Mouse (Mus musculus) midbrain, embryonic 15.5 days (tissue): ENCODE measurements around the gene Zfpl1. TPM values are rescaled to one million over a fixed set of nuclear protein-coding genes. Genes with fewer than 3 reads are reported as not detected.

Experiments used
- ATAC-seq: fragments of 200-750 bp; cut with Nextera tagmentation; replicated peaks from 2 replicates; pipeline ENCODE4 v1.8.0; 2017; ENCODE audit warnings: moderate TSS enrichment
- H3K27ac ChIP-seq: fragments of 300-500 bp; sonication (generic); 2 replicates; pipeline ENCODE4 v1.5.1; 2015; ENCODE audit warnings: mild to moderate bottlenecking, inconsistent platforms
- H3K27me3 ChIP-seq: fragments of 300-500 bp; sonication (generic); replicated peaks from 2 replicates; pipeline ENCODE4 v1.6.1; 2015; ENCODE audit warnings: inconsistent platforms
- H3K36me3 ChIP-seq: fragments of 300-500 bp; sonication (generic); replicated peaks from 2 replicates; pipeline ENCODE4 v1.6.1; 2015; ENCODE audit warnings: inconsistent platforms
- H3K4me1 ChIP-seq: fragments of 300-500 bp; sonication (generic); 2 replicates; pipeline ENCODE4 v1.6.1; 2015; ENCODE audit warnings: inconsistent platforms
- H3K4me2 ChIP-seq: fragments of 300-500 bp; sonication (generic); 2 replicates; pipeline ENCODE4 v1.6.1; 2015; ENCODE audit warnings: inconsistent platforms, mild to moderate bottlenecking, moderate library complexity
- H3K4me3 ChIP-seq: fragments of 300-500 bp; sonication (generic); 2 replicates; pipeline ENCODE4 v1.5.1; 2015; ENCODE audit warnings: mild to moderate bottlenecking, inconsistent platforms
- H3K9ac ChIP-seq: fragments of 300-500 bp; sonication (generic); 2 replicates; pipeline ENCODE4 v1.6.1; 2015; ENCODE audit warnings: mild to moderate bottlenecking, inconsistent platforms
- H3K9me3 ChIP-seq: fragments of 300-500 bp; sonication (generic); 2 replicates; pipeline ENCODE4 v1.6.1; 2016; ENCODE audit warnings: inconsistent platforms
- WGBS: fragments of 180-500 bp; shearing (Covaris S2); methylation state at CpG from one replicate; pipeline ENCODE4 v1.1.7; 2015; ENCODE audit warnings: mixed read lengths; 5-methylcytosine and 5-hydroxymethylcytosine counted together
- polyA plus RNA-seq: library from polyadenylated mRNA; unstranded; fragments of >200 nt; fragmentation: Nextera tagmentation; extraction: Ambion mirVana; gene quantifications from 2 replicates; pipeline ENCODE4 v1.2.1, GENCODE M21; 2015

The Zfpl1 gene
- polyA plus RNA-seq, 1 experiment from 2014 or later: 86.8 TPM

DNA sequence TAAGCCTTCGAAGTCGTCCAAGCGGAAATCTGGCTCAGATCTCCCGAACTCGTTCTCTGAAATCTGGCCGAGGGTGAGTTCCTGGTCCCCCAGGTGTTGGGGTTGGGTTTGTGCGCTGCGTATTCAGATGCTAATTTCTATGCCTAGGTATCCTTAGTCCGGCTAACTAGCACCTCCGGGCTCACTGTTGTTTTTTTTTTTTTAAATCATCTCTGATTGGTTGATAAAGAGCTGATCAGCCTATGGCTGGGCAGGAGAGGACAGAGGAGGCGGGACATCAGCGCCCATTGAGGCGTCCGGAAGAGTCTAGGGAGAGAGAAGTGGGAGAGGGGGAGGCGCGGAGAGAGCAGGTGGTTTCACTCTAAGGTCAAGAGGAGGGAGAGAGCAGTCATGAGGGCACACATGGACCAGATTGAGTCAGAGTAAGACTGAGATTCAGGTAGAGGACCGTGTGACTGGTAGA lies 692 bp upstream of the Zfpl1 start:
- no peak overlapping the region for H3K9ac ChIP-seq
- peak; percentile 57 for ATAC-seq

GRCm38 (mm10) chr19:6082156-6082555 lies 2.6 kb downstream of the Zfpl1 start, which contains the start of gene Gm28374:
Gene Gm28374 (minus strand): TSS chr19:6082256.
- ATAC-seq: no peak
- WGBS: 88% methylated on average over 9 of the region's 9 CpGs
- Histone ChIP-seq H3K36me3 (peaks cover 14% of the 10 kb centered on the region; the same call in 1 of the 2 replicates), H3K27ac (no peak within 1 kb of the TSS), H3K4me2 (no peak within 1 kb of the TSS), H3K4me1 (peaks cover 29% of the 10 kb centered on the region), H3K27me3 (no peaks in the 10 kb centered on the region), H3K9ac (no peak within 1 kb of the TSS), H3K4me3 (no peak within 1 kb of the TSS), H3K9me3 (no peaks in the 10 kb centered on the region)

More for the DNA sequence above, 692 bp upstream of the Zfpl1 start:
- under 1% methylated on average over 17 of the region's 17 CpGs for WGBS
- Histone ChIP-seq H3K27me3 (no peaks in the 10 kb centered on the region), H3K4me2 (peak overlapping the region; percentile 92), H3K9me3 (no peaks in the 10 kb centered on the region), H3K4me1 (peaks cover 25% of the 10 kb centered on the region), H3K4me3 (peak overlapping the region; percentile 77), H3K36me3 (peaks cover 11% of the 10 kb centered on the region; the same call in 1 of the 2 replicates), H3K27ac (no peak overlapping the region)

DNA sequence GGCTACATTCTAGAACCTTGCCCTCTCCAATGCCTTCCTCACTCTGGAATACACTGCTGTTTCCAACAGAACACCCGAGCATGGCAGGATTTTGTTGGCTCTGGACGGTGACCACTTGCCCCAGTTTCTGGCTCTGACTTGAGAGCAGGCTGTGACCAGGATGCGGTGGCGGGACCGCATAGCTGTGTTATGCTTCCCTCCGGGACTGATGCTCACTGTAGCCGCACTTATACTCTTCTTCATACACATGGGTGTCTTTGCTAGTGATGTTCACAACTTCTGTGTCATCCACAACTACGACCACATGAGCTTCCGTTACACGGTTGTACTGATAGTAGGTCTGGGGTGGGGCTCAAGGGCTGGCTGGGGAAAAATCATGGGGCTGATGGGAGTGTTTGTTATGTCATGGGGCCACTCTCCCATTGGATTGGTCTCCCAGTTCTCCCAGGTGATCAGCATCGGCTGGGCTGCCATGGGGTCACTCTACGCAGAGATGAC lies 4.7 kb downstream of the Zfpl1 start, which contains the start of gene Tmem262:
Gene Tmem262 (plus strand): TSS at position 51 of the 498 bp plus-strand sequence.
- peaks cover 14% of the 10 kb centered on the region; the same call in 1 of the 2 replicates for H3K36me3 ChIP-seq
- 94% methylated on average over 12 of the region's 12 CpGs for WGBS
- no peaks in the 10 kb centered on the region for H3K27me3 ChIP-seq
- H3K27ac ChIP-seq: no peak within 1 kb of the TSS
- no peaks in the 10 kb centered on the region for H3K9me3 ChIP-seq
- no peak for ATAC-seq
- H3K4me1 ChIP-seq: peaks cover 37% of the 10 kb centered on the region
- no peak within 1 kb of the TSS for H3K9ac ChIP-seq
- H3K4me2 ChIP-seq: no peak within 1 kb of the TSS
- H3K4me3 ChIP-seq: no peak within 1 kb of the TSS

DNA sequence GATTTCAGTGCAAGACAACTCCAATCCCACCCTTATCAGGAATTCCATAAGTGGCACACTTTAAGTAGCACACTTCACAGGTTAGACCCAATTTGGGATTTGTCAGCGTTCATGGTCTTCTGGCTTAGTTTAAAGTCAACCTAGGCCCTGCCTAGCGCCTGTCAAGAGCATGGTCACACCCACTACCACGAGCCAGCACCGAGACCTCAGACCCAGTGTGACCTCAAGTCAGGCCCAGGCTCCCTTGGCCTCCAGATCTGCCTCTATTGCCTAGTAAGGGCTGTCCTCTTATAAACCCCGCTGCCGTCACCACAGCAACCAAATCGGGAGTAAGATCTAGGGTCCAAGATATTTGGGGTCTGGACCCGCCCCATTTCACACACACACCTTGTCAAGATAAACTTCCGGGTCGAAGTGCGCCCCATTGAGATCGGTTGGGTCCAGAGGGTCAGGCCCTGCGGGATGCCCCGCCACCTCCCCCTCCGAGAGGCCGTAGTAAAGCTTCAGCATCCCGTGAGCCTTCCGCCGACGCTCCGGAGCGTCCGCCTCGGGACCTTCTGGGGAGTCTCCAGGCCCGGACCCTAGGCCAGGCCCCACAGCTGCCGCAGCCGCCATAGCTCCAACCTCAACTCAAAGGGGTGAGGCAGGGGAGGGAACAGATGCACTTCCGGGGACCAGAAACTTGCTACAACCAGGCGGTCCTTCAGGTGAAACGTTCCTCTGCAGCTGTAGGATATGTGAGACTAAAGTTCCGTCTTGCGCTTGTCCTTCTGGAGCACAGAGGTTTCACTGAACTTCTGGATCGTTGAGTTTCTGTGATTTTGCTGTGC lies 8.0 kb downstream of the Zfpl1 start, which contains the start of gene Vps51:
Gene Vps51 (minus strand): TSS at position 668 of the 830 bp plus-strand sequence.
- Histone ChIP-seq H3K36me3 (peaks cover 15% of the 10 kb centered on the region; the same call in 1 of the 2 replicates), H3K9ac (peak within 1 kb of the TSS; percentile 75), H3K9me3 (no peaks in the 10 kb centered on the region), H3K27ac (peak within 1 kb of the TSS; percentile 89), H3K4me2 (peak within 1 kb of the TSS; percentile 95), H3K4me3 (peak within 1 kb of the TSS; percentile 79), H3K27me3 (no peaks in the 10 kb centered on the region), H3K4me1 (peaks cover 20% of the 10 kb centered on the region)
- WGBS: 2% methylated on average over 33 of the region's 33 CpGs
- peak; percentile 87 for ATAC-seq

DNA sequence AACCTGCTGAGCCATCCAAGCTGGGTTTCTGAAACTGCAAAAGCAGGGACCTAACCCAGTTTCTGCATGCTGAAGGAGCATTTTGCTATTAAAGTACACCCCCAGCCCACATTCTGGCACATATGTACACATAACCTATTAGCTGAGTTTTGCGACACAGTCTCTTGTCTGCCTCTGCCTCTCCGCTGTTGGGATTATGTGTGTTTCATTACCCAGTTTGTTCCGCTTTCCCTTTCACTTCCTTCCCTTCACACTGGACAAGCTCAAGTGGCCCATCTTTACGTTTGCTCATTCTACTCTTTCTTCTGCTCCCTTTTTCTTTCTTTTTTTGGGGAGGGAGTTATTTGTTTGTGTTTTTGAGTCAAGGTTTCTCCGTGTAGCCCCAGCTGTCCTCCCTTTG lies 10.9 kb downstream of the Zfpl1 start:
- no peaks in the 10 kb centered on the region for H3K9me3 ChIP-seq

GRCm38 (mm10) chr19:6071261-6071660 lies 13.5 kb downstream of the Zfpl1 start:
- H3K4me3 ChIP-seq: no peak overlapping the region
- ATAC-seq: no peak
- WGBS: 98% methylated on average over 19 of the region's 19 CpGs
- peaks cover 28% of the 10 kb centered on the region for H3K4me1 ChIP-seq
- no peak overlapping the region for H3K4me2 ChIP-seq
- H3K27ac ChIP-seq: no peak overlapping the region
- no peaks in the 10 kb centered on the region for H3K27me3 ChIP-seq
- H3K9me3 ChIP-seq: no peaks in the 10 kb centered on the region
- H3K36me3 ChIP-seq: peaks cover 23% of the 10 kb centered on the region
- H3K9ac ChIP-seq: no peak overlapping the region

More for the DNA sequence above, 10.9 kb downstream of the Zfpl1 start:
- no peak for ATAC-seq
- WGBS: 89% methylated on average over 5 of the region's 5 CpGs
- Histone ChIP-seq H3K4me3 (no peak overlapping the region), H3K36me3 (peaks cover 23% of the 10 kb centered on the region), H3K27me3 (no peaks in the 10 kb centered on the region), H3K9ac (no peak overlapping the region), H3K27ac (no peak overlapping the region), H3K4me2 (no peak overlapping the region), H3K4me1 (peaks cover 20% of the 10 kb centered on the region)

DNA sequence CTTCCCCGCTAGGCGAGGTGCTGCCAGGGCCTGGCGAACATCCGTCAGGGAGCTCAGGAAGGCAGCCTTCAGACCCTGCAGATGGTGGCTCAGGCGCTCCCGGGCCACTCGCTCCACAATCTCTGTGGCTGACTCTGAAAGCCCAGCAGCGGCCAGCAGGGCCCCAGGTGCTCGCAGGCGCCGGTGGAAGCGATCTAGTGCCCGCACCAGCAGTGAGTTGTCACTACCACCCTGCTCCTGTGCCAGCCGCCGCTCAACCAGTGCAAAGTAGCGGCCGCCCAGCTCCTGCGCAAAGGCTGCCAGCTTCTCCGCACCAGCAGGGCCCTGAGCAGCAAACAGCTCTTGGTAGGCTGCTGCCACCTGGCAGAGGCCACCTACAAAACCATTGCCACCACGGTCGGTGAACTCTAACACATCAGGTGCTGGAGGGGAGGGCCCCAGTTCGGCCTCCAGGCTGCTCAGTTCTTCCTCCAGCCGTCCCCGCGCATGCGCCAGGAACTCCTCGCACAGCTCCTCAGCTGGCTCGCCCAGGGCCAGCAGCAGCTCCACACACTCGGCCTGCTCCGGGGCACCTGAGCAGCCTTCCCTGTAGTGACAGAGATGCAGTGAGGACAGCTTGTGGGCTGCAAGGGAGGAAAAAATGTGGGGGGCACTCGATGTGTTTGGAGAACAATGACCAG lies 14.0 kb downstream of the Zfpl1 start:
- H3K9me3 ChIP-seq: no peaks in the 10 kb centered on the region
- WGBS: 92% methylated on average over 31 of the region's 31 CpGs
- no peak overlapping the region for H3K9ac ChIP-seq
- no peaks in the 10 kb centered on the region for H3K27me3 ChIP-seq
- peaks cover 23% of the 10 kb centered on the region for H3K36me3 ChIP-seq
- H3K27ac ChIP-seq: no peak overlapping the region
- no peak overlapping the region for H3K4me3 ChIP-seq
- H3K4me2 ChIP-seq: no peak overlapping the region
- ATAC-seq: no peak
- peaks cover 28% of the 10 kb centered on the region for H3K4me1 ChIP-seq

- Histone ChIP-seq H3K36me3 (peaks cover 23% of the 10 kb centered on the region), H3K27ac (no peak overlapping the region), H3K9ac (no peak overlapping the region), H3K4me2 (no peak overlapping the region), H3K27me3 (no peaks in the 10 kb centered on the region), H3K4me3 (no peak overlapping the region), H3K9me3 (no peaks in the 10 kb centered on the region), H3K4me1 (peaks cover 24% of the 10 kb centered on the region)
- ATAC-seq: no peak
- WGBS: 94% methylated on average over 10 of the region's 10 CpGs
Measured at GRCm38 (mm10) chr19:6069851-6070250, 14.9 kb downstream of the Zfpl1 start.

GRCm38 (mm10) chr19:6068951-6069350 lies 15.8 kb downstream of the Zfpl1 start:
- Histone ChIP-seq H3K4me3 (no peak overlapping the region), H3K27ac (no peak overlapping the region), H3K4me2 (no peak overlapping the region), H3K27me3 (no peaks in the 10 kb centered on the region), H3K36me3 (peaks cover 23% of the 10 kb centered on the region), H3K9ac (no peak overlapping the region), H3K9me3 (no peaks in the 10 kb centered on the region), H3K4me1 (peaks cover 24% of the 10 kb centered on the region)
- WGBS: 81% methylated on average over 4 of the region's 4 CpGs
- ATAC-seq: no peak

DNA sequence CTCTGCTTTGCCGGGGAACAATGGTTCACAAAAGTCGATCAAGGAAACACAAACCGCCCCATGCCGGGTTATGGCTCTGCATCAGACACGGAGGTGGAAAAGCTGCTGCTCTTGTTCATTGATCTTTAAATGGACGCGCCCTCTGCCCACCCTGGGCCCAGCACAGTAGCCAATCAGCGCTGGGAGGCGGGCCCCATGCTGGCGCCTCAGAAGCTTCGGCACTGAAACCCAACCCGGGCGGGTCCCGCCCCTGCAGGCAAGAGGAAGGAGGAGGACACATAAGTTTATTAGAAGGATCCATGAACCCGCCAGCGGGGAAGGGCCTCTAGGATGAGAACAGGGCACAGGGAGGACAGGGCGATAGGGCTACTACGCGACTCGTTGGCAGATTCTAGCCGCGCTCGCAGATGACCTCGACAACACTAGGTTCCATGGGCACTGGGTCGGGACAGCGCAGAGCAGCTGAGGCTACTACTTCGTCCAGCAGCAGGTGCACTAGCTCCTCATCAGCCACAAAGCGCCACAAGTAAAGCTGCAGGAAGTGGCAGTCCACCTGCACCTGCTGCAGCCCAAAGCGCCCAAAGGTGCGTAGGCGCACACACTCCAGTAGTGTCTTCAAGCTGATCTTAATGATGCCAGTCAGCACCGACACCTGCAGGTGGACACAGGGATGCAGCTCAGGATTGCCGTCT lies 16.9 kb downstream of the Zfpl1 start, which contains the start of gene Tm7sf2:
Gene Tm7sf2 (minus strand): TSS at position 650 of the 692 bp plus-strand sequence.
- H3K4me2 ChIP-seq: peak within 1 kb of the TSS; percentile 95
- ATAC-seq: peak; percentile 94
- H3K27ac ChIP-seq: peak within 1 kb of the TSS; percentile 93
- H3K9me3 ChIP-seq: no peaks in the 10 kb centered on the region
- H3K4me1 ChIP-seq: peaks cover 33% of the 10 kb centered on the region
- no peaks in the 10 kb centered on the region for H3K27me3 ChIP-seq
- WGBS: 9% methylated on average over 33 of the region's 33 CpGs
- peaks cover 19% of the 10 kb centered on the region for H3K36me3 ChIP-seq
- peak within 1 kb of the TSS; percentile 66 for H3K4me3 ChIP-seq
- H3K9ac ChIP-seq: peak within 1 kb of the TSS; percentile 87

DNA sequence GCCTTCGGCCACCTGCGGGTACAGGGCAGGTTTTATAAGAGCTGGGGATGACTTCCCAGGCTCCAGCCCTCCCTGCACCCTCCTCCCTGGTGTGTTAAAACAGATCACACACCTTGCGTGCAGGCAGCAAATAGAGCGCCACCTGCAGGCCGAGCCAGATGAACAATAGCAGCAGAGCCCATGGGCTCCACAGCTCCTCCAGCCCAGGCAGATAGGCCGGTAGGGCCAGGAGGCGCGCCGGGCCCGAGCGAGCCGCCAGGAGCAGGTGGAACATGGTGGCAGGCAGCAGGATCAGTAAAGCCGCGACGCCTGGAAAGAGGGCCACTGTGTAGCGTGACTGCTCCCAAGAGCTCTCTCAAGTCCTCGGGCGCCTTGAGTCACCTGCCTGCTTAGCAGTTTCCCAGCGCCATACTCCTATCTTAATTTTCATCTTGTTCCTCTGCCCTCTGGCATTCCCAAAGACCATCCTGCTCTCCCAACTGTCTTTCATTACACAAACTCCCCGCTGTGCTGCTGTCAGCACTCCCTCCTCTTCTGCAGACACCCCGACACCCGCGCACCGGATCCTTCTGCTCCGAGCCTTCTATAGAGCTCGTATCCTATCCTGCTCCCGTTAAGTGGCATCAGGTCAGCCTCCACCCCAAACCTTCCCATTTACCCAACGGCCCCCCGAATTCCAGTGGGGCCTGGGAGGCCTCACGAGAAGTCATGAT lies 17.6 kb downstream of the Zfpl1 start:
- WGBS: 2% methylated on average over 30 of the region's 30 CpGs
- no peaks in the 10 kb centered on the region for H3K27me3 ChIP-seq
- H3K27ac ChIP-seq: peak overlapping the region; percentile 93
- peak; percentile 79 for ATAC-seq
- H3K4me2 ChIP-seq: peak overlapping the region; percentile 95
- H3K9ac ChIP-seq: peak overlapping the region; percentile 87
- H3K36me3 ChIP-seq: peaks cover 19% of the 10 kb centered on the region
- H3K4me1 ChIP-seq: peaks cover 40% of the 10 kb centered on the region
- H3K9me3 ChIP-seq: no peaks in the 10 kb centered on the region
- H3K4me3 ChIP-seq: peak overlapping the region; percentile 66
